Mouse (Mus musculus): ENCODE measurements at regions not wholly inside any gene's neighbourhood (a gene's known extent, or its start where the extent isn't known, plus 50 kb on each side); places are given as distances from the start of the nearest gene placed in this dataset.

DNA sequence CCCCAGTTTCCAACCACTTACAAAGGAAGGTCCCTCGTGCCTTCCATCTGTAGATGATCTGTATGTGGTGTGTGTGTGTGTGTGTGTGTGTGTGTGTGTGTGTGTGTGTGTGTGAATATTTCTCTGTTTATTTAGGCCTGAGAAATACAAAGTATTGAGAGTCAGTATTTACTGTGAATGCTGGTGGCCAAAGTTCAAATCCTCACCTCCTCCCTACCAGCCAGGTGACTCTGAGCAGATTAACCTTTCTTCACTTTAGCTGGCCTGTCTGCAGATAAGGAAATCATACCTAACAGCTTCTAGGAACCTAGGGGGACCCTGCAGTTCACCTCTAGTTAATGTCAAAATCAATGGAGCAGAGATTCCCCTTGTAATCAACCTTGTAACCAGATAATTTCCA, 100.9 kb upstream of the Tle3 start:
- no peaks in the 10 kb centered on the region for H3K9me3 ChIP-seq
- no peaks in the 10 kb centered on the region for H3K4me1 ChIP-seq
- no peak overlapping the region for H3K9ac ChIP-seq
- no peak for ATAC-seq (ENCODE audit: extremely low read depth, insufficient number of reproducible peaks, low FRiP score, low TSS enrichment)
- WGBS, result 71% methylated on average over 1 of the region's 1 CpGs
- no peak overlapping the region for H3K27ac ChIP-seq (replicated peaks)
- no peaks in the 10 kb centered on the region for H3K36me3 ChIP-seq
- peaks cover 86% of the 10 kb centered on the region for H3K27me3 ChIP-seq (replicated peaks)
- no peak overlapping the region for H3K4me2 ChIP-seq
- no peak overlapping the region for H3K4me3 ChIP-seq

- Histone ChIP-seq H3K9me3 (no peaks in the 10 kb centered on the region), H3K27me3 (replicated peaks) (peaks cover 86% of the 10 kb centered on the region), H3K27ac (replicated peaks) (no peak overlapping the region), H3K4me3 (no peak overlapping the region), H3K36me3 (no peaks in the 10 kb centered on the region), H3K9ac (no peak overlapping the region), H3K4me2 (no peak overlapping the region), H3K4me1 (no peaks in the 10 kb centered on the region)
- 55% methylated on average over 5 of the region's 5 CpGs for WGBS
- no peak for ATAC-seq (ENCODE audit: extremely low read depth, insufficient number of reproducible peaks, low FRiP score, low TSS enrichment)
Measured at GRCm38 (mm10) chr9:61271769-61272352, 100.3 kb upstream of the Tle3 start.

DNA sequence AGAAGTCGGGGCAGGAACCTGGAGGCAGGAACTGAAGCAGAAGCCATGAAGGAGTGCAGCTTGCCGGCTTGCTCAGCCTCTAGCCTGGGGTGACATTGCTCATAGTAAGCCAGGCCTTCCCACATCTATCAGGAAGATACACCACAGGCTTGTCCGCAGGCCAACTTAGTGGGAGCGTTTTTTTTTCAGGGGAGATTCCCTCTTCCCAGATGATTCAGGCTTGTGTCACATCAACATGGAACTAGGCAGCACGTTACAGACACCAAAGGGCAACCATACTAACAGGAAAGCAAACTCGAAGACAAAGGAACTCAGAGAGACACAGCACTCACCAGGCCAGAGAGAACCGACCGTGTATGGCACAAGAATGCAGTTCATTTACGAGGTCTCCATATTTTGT, 98.1 kb upstream of the Tle3 start:
- Histone ChIP-seq H3K27ac (replicated peaks) (no peak overlapping the region), H3K4me2 (no peak overlapping the region), H3K9me3 (no peaks in the 10 kb centered on the region), H3K4me3 (no peak overlapping the region), H3K9ac (no peak overlapping the region), H3K36me3 (no peaks in the 10 kb centered on the region), H3K27me3 (replicated peaks) (peaks cover 83% of the 10 kb centered on the region), H3K4me1 (peaks cover 18% of the 10 kb centered on the region)
- WGBS, result 73% methylated on average over 9 of the region's 9 CpGs
- ATAC-seq (ENCODE audit: extremely low read depth, insufficient number of reproducible peaks, low FRiP score, low TSS enrichment), result no peak

GRCm38 (mm10) chr9:61277369-61278215, 94.6 kb upstream of the Tle3 start:
- Histone ChIP-seq H3K36me3 (no peaks in the 10 kb centered on the region), H3K9ac (peak overlapping the region; percentile 42; the same call in 1 of the 2 replicates), H3K4me2 (peak overlapping the region; percentile 68), H3K27me3 (replicated peaks) (peaks cover 83% of the 10 kb centered on the region), H3K9me3 (no peaks in the 10 kb centered on the region), H3K27ac (replicated peaks) (0 out of 2 replicates have a peak overlapping the region, but pooled peaks have one; percentile 12), H3K4me1 (peaks cover 23% of the 10 kb centered on the region), H3K4me3 (peak overlapping the region; percentile 37)
- 9% methylated on average over 21 of the region's 21 CpGs for WGBS
- ATAC-seq (ENCODE audit: extremely low read depth, insufficient number of reproducible peaks, low FRiP score, low TSS enrichment), result no peak

GRCm38 (mm10) chr9:61278216-61278758, 93.9 kb upstream of the Tle3 start:
- WGBS, result 6% methylated on average over 12 of the region's 12 CpGs
- Histone ChIP-seq H3K36me3 (no peaks in the 10 kb centered on the region), H3K4me1 (peaks cover 23% of the 10 kb centered on the region), H3K4me3 (peak overlapping the region; percentile 37), H3K9ac (peak overlapping the region; percentile 42; the same call in 1 of the 2 replicates), H3K9me3 (no peaks in the 10 kb centered on the region), H3K4me2 (peak overlapping the region; percentile 68), H3K27me3 (replicated peaks) (peaks cover 83% of the 10 kb centered on the region), H3K27ac (replicated peaks) (no peak overlapping the region)
- ATAC-seq (ENCODE audit: extremely low read depth, insufficient number of reproducible peaks, low FRiP score, low TSS enrichment), result no peak

DNA sequence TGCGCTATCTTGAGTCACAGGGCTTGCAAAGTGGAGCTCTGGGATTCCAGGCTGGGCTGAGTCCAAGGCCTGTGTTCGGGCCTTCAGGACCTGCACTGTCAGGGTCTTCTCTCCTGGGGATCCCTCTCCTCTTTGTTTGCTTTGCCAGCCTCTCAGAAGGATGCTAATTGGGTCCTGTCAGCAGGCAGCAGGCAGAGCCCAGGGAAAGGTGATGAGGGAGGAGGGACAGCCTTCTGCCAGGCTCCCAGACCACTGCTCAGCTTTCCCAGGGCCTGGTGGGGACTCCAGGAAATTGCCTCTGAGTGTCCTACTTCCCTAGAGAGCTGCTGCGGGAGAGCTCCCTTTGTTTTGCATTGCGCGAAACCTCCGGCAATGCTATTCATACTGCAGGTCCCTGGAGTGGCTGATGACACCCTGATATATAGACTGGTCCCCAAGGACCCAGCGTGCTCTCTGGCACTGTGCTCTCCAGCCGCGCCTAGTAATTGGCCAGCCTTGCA, 93.1 kb upstream of the Tle3 start:
- Histone ChIP-seq H3K9me3 (no peaks in the 10 kb centered on the region), H3K36me3 (no peaks in the 10 kb centered on the region), H3K27ac (replicated peaks) (no peak overlapping the region), H3K4me1 (peaks cover 27% of the 10 kb centered on the region), H3K4me3 (no peak overlapping the region), H3K9ac (no peak overlapping the region), H3K27me3 (replicated peaks) (peaks cover 83% of the 10 kb centered on the region), H3K4me2 (peak overlapping the region; percentile 68; the same call in 1 of the 2 replicates)
- 23% methylated on average over 9 of the region's 9 CpGs for WGBS
- ATAC-seq (ENCODE audit: extremely low read depth, insufficient number of reproducible peaks, low FRiP score, low TSS enrichment), result no peak

- no peak overlapping the region for H3K4me2 ChIP-seq
- H3K9ac ChIP-seq, result no peak overlapping the region
- no peaks in the 10 kb centered on the region for H3K9me3 ChIP-seq
- H3K4me3 ChIP-seq, result no peak overlapping the region
- ATAC-seq (ENCODE audit: extremely low read depth, insufficient number of reproducible peaks, low FRiP score, low TSS enrichment), result no peak
- peaks cover 88% of the 10 kb centered on the region for H3K27me3 ChIP-seq (replicated peaks)
- no peak overlapping the region for H3K27ac ChIP-seq (replicated peaks)
- H3K4me1 ChIP-seq, result peaks cover 27% of the 10 kb centered on the region
- H3K36me3 ChIP-seq, result no peaks in the 10 kb centered on the region
- WGBS, result 71% methylated on average over 12 of the region's 12 CpGs
Measured at GRCm38 (mm10) chr9:61280856-61281582, 91.1 kb upstream of the Tle3 start.

DNA sequence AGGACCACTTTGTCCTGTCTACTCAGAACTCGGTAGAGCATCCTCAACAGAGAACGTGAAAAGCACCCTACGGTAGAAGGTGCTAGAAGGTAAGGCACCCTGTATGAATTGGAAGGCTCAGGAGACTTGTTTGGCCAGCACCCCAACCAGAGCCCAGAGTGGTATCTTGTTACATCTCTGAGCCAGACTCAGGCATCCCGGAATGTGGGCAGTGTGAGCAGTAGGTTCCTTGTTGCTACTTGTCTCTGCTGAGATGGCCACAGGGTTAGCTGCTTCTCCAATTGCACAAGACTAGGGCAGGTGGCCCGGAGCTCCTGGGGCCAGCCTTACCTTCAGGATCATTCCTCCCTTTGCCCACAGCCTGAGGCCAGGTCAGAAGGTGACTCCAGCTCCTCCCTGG, 88.9 kb upstream of the Tle3 start:
- Histone ChIP-seq H3K9me3 (peaks cover 6% of the 10 kb centered on the region), H3K36me3 (no peaks in the 10 kb centered on the region), H3K9ac (no peak overlapping the region), H3K27ac (replicated peaks) (no peak overlapping the region), H3K4me1 (peaks cover 15% of the 10 kb centered on the region), H3K4me2 (no peak overlapping the region), H3K4me3 (no peak overlapping the region), H3K27me3 (replicated peaks) (peaks cover 94% of the 10 kb centered on the region)
- no peak; the same call in 1 of the 2 replicates for ATAC-seq (ENCODE audit: extremely low read depth, insufficient number of reproducible peaks, low FRiP score, low TSS enrichment)
- 67% methylated on average over 5 of the region's 5 CpGs for WGBS

DNA sequence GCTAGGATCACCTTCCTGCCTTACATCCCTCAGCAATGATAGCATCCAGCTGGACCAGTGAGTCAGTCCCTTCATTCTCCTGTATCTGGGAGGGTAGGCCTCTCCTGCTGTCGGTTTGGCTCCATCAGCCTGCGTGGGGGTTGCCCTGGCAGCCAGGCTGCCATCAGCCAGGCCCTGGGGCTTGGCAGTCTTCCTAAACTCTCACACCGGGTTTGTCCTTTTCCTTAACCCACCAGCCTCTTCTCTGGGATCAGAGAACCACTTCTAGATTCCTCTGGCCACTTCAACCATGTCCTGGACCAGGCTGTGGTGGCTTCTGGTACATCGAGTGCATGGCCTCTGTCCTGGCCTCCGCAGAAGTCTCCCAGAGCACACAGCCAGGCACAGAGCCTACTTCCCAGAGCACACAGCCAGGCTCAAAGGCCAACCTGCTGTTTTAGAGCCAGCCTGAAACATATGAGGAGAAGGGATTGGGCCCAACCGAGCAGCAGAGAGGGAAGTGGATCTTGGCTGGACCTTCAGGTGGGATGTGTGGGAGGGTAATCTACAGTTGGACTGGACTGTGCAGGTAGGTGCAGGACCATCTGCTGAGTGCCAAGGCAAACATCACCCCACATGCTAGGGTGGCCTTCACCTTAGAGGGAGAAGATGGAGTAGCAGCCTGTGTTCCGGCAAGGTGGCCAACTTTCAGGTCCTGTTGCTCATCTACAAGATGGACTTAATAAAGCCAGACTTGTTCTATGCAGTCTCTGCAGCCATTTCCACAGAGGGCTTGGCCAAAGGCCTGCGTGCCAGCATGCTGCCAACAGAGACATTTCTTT, 87.8 kb upstream of the Tle3 start:
- Histone ChIP-seq H3K4me3 (no peak overlapping the region), H3K4me1 (peaks cover 5% of the 10 kb centered on the region), H3K9ac (no peak overlapping the region), H3K27ac (replicated peaks) (no peak overlapping the region), H3K9me3 (peaks cover 6% of the 10 kb centered on the region), H3K36me3 (no peaks in the 10 kb centered on the region), H3K27me3 (replicated peaks) (peaks cover 94% of the 10 kb centered on the region), H3K4me2 (no peak overlapping the region)
- no peak for ATAC-seq (ENCODE audit: extremely low read depth, insufficient number of reproducible peaks, low FRiP score, low TSS enrichment)
- WGBS, result 72% methylated on average over 8 of the region's 8 CpGs

- no peak for ATAC-seq (ENCODE audit: extremely low read depth, insufficient number of reproducible peaks, low FRiP score, low TSS enrichment)
- no peak overlapping the region for H3K4me3 ChIP-seq
- 0 out of 2 replicates have a peak, but pooled peaks cover 4% of the 10 kb centered on the region for H3K4me1 ChIP-seq
- peaks cover 6% of the 10 kb centered on the region for H3K9me3 ChIP-seq
- H3K36me3 ChIP-seq, result no peaks in the 10 kb centered on the region
- H3K9ac ChIP-seq, result no peak overlapping the region
- 73% methylated on average over 4 of the region's 4 CpGs for WGBS
- H3K27ac ChIP-seq (replicated peaks), result no peak overlapping the region
- H3K4me2 ChIP-seq, result no peak overlapping the region
- peaks cover 94% of the 10 kb centered on the region for H3K27me3 ChIP-seq (replicated peaks)
Measured at GRCm38 (mm10) chr9:61286561-61286960, 85.6 kb upstream of the Tle3 start.

All from heart, embryonic 13.5 days (tissue).